Mouse (Mus musculus): ENCODE results near the gene Prickle1. TPM values are rescaled to one million over a fixed set of nuclear protein-coding genes. Genes with fewer than 3 reads are reported as not detected.

Gene Prickle1
- polyA plus RNA-seq (2015; fragmentation: Nextera tagmentation; extraction: Ambion mirVana) = 24.0 and 25.6 TPM in 2 replicates

DNA sequence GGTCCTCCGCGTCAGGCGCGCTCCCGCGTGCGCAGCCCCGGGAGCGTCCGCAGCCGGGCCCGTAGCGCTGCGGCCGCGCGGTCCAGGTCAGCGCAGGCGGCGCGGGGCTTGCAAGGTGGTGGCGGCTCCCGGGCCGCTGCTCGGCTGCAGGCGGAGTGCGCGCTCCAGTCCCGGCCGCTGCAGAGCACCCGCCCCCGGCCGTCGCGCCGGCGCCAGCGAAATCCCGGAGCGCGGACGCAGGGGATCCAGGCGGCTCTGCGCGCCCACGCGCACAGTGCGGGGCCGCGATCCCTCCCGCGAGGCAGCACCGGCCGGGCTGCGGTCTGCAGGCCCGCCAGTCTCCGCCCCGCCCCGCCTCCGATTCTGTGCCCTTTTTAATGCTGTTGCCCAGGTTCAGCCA is at the start of gene Prickle1:
Prickle1 (minus strand) TSS at position 146 of the 400 bp plus-strand sequence.
- Histone ChIP-seq H3K27ac (ENCODE audit: low read length) (peak within 1 kb of the TSS; percentile 83), H3K27me3 (ENCODE audit: control insufficient read depth, insufficient read depth, low read depth, low read length) (no peaks in the 10 kb centered on the region), H3K4me1 (replicated peaks; ENCODE audit: control insufficient read depth, insufficient read depth, low read length) (peaks cover 29% of the 10 kb centered on the region), H3K4me3 (ENCODE audit: low read length) (peak within 1 kb of the TSS; percentile 77), H3K9me3 (ENCODE audit: control insufficient read depth, low read length) (no peaks in the 10 kb centered on the region), H3K36me3 (ENCODE audit: control insufficient read depth, insufficient read depth, low read length) (no peaks in the 10 kb centered on the region), H3K4me2 (ENCODE audit: low read depth, low read length) (peak within 1 kb of the TSS; percentile 94), H3K9ac (ENCODE audit: low read length) (peak within 1 kb of the TSS; percentile 86)
- peak; percentile 88 for ATAC-seq (ENCODE audit: low read depth)
- 0% methylated on average over 46 of the region's 60 CpGs for WGBS

DNA sequence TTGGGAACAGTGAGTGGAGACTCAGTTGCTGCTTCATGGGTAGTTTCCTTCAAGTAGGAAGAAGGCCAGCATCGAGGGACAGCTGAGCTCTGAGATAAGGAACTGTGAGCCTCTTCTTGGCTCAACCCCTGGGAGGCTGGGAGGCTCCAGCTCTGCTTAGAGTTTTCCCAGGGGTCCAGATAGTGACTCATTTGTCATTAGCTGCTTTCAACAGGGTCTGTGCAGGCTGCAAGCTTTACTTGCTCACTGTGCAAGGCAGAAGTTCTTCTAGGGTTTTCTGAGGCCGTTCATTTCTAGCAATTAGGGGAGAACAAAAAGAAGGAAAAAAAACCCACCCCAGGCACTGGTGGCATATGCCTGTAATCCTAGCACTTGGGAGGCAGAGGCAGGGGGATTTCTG is 44.5 kb upstream of the Prickle1 start:
- Histone ChIP-seq H3K9me3 (ENCODE audit: control insufficient read depth, low read length) (no peaks in the 10 kb centered on the region), H3K4me2 (ENCODE audit: low read depth, low read length) (no peak overlapping the region), H3K4me1 (replicated peaks; ENCODE audit: control insufficient read depth, insufficient read depth, low read length) (no peaks in the 10 kb centered on the region), H3K36me3 (ENCODE audit: control insufficient read depth, insufficient read depth, low read length) (no peaks in the 10 kb centered on the region), H3K27ac (ENCODE audit: low read length) (no peak overlapping the region), H3K9ac (ENCODE audit: low read length) (no peak overlapping the region), H3K4me3 (ENCODE audit: low read length) (no peak overlapping the region), H3K27me3 (ENCODE audit: control insufficient read depth, insufficient read depth, low read depth, low read length) (no peaks in the 10 kb centered on the region)
- WGBS = 46% methylated on average over 2 of the region's 2 CpGs
- ATAC-seq (ENCODE audit: low read depth) = no peak

DNA sequence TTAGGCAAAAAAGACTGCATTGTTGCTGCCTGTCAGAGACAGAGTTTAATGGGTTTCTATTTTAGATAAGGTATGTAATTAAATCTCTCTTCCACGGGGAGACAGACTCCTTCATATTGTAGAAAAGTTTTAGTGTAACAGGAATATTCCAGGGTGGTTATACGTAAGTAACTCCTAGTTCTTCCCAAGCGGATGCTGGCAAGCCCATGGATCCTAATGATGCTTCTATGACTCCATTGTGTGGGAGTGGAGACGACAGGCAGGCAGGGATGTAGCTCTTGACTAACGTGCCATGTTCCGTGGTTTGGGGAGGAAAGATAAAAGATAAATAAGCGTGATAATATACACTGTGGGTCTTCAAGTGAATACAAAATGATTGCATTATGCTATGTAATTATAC is 41.3 kb upstream of the Prickle1 start:
- H3K4me3 ChIP-seq (ENCODE audit: low read length) = no peak overlapping the region
- WGBS = 63% methylated on average over 7 of the region's 7 CpGs
- no peak for ATAC-seq (ENCODE audit: low read depth)

DNA sequence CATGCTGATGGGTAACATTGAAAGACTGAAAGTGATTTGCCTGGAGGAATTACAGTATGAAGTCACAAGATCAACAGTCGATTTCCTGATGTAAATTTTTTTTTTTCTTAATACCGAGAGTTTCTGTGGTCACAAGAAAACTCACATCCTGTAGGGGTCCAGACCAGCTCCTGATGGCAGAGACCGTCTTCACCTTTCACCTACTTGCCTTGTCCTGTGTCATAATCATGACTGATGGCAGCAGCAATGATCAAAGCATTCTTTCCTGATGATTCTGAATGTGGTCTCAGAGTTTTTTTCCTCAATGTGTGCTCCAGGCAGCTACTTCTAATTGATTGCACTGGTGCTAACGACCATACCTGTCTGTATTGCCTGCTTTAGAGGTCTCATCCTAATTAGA is 39.9 kb upstream of the Prickle1 start:
- WGBS = 28% methylated on average over 4 of the region's 4 CpGs
- no peak for ATAC-seq (ENCODE audit: low read depth)
- H3K4me3 ChIP-seq (ENCODE audit: low read length) = no peak overlapping the region
- no peaks in the 10 kb centered on the region for H3K36me3 ChIP-seq (ENCODE audit: control insufficient read depth, insufficient read depth, low read length)
- no peak overlapping the region for H3K9ac ChIP-seq (ENCODE audit: low read length)
- H3K4me1 ChIP-seq (replicated peaks; ENCODE audit: control insufficient read depth, insufficient read depth, low read length) = peaks cover under 1% of the 10 kb centered on the region
- no peak overlapping the region for H3K4me2 ChIP-seq (ENCODE audit: low read depth, low read length)
- no peaks in the 10 kb centered on the region for H3K9me3 ChIP-seq (ENCODE audit: control insufficient read depth, low read length)
- no peaks in the 10 kb centered on the region for H3K27me3 ChIP-seq (ENCODE audit: control insufficient read depth, insufficient read depth, low read depth, low read length)
- H3K27ac ChIP-seq (ENCODE audit: low read length) = no peak overlapping the region

More for the DNA sequence above, 41.3 kb upstream of the Prickle1 start:
- no peaks in the 10 kb centered on the region for H3K36me3 ChIP-seq (ENCODE audit: control insufficient read depth, insufficient read depth, low read length)
- H3K27ac ChIP-seq (ENCODE audit: low read length) = no peak overlapping the region
- H3K9ac ChIP-seq (ENCODE audit: low read length) = no peak overlapping the region
- H3K4me1 ChIP-seq (replicated peaks; ENCODE audit: control insufficient read depth, insufficient read depth, low read length) = no peaks in the 10 kb centered on the region
- H3K9me3 ChIP-seq (ENCODE audit: control insufficient read depth, low read length) = no peaks in the 10 kb centered on the region
- H3K4me2 ChIP-seq (ENCODE audit: low read depth, low read length) = no peak overlapping the region
- no peaks in the 10 kb centered on the region for H3K27me3 ChIP-seq (ENCODE audit: control insufficient read depth, insufficient read depth, low read depth, low read length)

DNA sequence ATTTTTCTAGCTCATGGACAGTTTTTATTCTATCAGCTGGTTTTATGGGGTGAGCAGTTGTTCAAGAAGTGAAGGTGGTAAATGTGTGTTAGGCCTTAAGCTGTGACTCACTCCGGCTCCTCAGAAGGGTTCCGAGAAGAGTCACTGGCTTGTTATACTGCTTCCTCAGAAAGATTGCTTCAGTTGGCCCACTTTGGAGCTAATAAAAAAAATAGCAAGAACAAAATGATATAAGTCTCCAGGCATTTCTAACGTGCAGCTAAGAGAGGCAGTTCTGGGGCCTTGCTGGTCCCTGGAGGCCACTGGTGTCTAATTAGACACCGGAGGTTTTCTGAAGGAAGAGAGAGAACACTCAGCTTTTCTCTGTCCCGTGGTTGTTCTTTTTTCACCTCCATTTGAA is 38.8 kb upstream of the Prickle1 start:
- Histone ChIP-seq H3K27me3 (ENCODE audit: control insufficient read depth, insufficient read depth, low read depth, low read length) (no peaks in the 10 kb centered on the region), H3K27ac (ENCODE audit: low read length) (no peak overlapping the region), H3K4me1 (replicated peaks; ENCODE audit: control insufficient read depth, insufficient read depth, low read length) (peaks cover 6% of the 10 kb centered on the region), H3K36me3 (ENCODE audit: control insufficient read depth, insufficient read depth, low read length) (no peaks in the 10 kb centered on the region), H3K4me3 (ENCODE audit: low read length) (no peak overlapping the region), H3K9me3 (ENCODE audit: control insufficient read depth, low read length) (no peaks in the 10 kb centered on the region), H3K4me2 (ENCODE audit: low read depth, low read length) (no peak overlapping the region), H3K9ac (ENCODE audit: low read length) (no peak overlapping the region)
- WGBS = 81% methylated on average over 5 of the region's 5 CpGs
- ATAC-seq (ENCODE audit: low read depth) = no peak

DNA sequence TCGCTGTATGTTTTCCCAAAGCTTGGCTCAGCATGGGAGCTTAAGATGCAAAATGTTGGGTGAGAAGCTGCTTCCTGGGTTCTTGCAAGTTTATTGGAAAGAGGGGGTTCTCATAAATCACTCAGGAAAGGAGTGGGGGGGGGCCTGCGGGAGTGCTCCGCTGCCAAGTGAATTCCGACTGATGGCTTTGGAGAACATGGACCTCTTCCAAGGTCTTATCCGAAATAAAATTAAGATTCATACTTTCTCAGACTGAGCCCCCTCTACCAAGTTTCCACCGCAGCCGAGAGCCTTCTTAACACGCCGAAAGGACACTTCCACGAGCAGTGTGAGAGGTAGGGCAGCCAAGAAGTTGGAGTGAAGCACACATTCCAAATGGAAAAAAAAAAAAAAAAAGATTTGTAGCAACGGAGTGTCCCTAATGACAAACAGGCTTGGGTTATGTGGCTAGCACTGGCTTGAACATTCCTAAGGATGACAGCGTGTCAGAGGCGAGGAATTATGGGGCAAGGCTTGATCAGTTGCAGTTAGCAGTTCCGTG is 34.4 kb upstream of the Prickle1 start:
- peak; percentile 75 for ATAC-seq (ENCODE audit: low read depth)
- Histone ChIP-seq H3K4me1 (replicated peaks; ENCODE audit: control insufficient read depth, insufficient read depth, low read length) (peaks cover 21% of the 10 kb centered on the region), H3K9ac (ENCODE audit: low read length) (no peak overlapping the region), H3K27me3 (ENCODE audit: control insufficient read depth, insufficient read depth, low read depth, low read length) (no peaks in the 10 kb centered on the region), H3K36me3 (ENCODE audit: control insufficient read depth, insufficient read depth, low read length) (no peaks in the 10 kb centered on the region), H3K4me3 (ENCODE audit: low read length) (no peak overlapping the region), H3K4me2 (ENCODE audit: low read depth, low read length) (peak overlapping the region; percentile 35; the same call in 1 of the 2 replicates), H3K9me3 (ENCODE audit: control insufficient read depth, low read length) (no peaks in the 10 kb centered on the region), H3K27ac (ENCODE audit: low read length) (peak overlapping the region; percentile 41)
- WGBS = 54% methylated on average over 14 of the region's 14 CpGs

DNA sequence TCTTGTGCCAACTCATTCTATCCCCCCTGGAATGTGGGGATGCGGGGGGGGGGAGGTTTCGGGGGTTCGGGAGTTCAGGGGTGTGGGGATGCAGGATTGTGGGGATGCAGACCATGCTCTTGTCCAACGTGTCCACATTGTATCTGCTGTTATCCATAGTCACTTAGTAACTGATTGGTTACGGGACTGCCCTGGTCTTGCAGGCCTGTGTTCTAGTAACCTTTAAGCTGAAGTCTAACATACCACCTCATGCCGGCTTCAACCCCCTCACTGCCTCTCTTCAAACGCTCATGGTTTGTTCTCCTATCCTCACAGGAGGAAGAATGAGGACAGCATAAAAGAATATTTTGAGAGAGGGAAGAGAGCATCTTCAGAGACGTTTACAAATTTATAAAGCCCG is 33.5 kb upstream of the Prickle1 start:
- H3K4me1 ChIP-seq (replicated peaks; ENCODE audit: control insufficient read depth, insufficient read depth, low read length) = peaks cover 21% of the 10 kb centered on the region
- H3K4me3 ChIP-seq (ENCODE audit: low read length) = no peak overlapping the region
- H3K9ac ChIP-seq (ENCODE audit: low read length) = no peak overlapping the region
- H3K27ac ChIP-seq (ENCODE audit: low read length) = no peak overlapping the region
- no peaks in the 10 kb centered on the region for H3K9me3 ChIP-seq (ENCODE audit: control insufficient read depth, low read length)
- no peak for ATAC-seq (ENCODE audit: low read depth)
- no peaks in the 10 kb centered on the region for H3K36me3 ChIP-seq (ENCODE audit: control insufficient read depth, insufficient read depth, low read length)
- H3K4me2 ChIP-seq (ENCODE audit: low read depth, low read length) = no peak overlapping the region
- H3K27me3 ChIP-seq (ENCODE audit: control insufficient read depth, insufficient read depth, low read depth, low read length) = no peaks in the 10 kb centered on the region
- WGBS = 81% methylated on average over 9 of the region's 9 CpGs

DNA sequence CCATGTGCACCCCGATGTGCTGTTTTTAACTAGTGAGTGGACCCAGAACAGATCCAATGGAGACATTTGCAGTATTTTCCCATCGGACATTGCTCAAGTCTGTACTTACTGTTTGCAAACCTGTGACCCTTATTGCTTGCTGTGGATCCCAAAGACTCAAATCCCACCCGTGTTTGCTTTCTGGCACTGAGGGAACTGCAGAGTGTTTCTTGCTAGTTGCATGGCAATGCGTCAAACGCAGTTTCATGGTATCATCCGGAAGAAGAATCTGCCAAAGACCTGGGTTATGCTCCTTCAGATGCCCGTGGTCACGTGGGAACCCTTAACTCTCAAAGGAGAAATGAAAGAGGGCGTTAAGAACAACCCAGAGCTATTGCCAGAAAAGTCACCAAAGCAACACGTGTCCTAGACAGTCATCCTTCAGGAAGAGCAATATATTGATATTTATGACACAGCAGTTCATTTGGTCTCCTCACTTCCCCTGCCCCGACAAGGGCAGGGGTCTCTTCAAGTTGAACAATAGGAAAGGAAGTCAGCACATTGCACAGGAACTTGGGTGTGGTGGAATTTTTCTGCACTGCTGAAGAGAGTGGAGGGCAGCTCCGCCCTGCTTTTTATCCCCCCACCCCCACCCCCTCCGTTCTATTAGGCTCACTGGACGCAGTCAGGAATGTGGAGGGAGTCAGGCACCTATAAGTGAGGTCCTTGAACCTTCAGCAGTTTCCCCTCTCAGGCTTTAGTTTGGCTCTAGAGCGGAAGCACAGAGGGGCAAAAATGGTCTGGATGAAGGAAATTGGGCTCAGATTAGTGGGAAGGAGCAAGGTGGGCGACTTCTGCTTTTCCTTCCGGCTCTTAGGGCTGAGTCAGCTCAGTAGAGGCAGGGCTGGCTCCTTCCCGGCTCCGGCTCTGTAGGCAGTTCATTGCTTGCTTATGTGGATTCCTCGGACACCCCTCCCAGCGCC is 32.4 kb upstream of the Prickle1 start:
- H3K9me3 ChIP-seq (ENCODE audit: control insufficient read depth, low read length) = no peaks in the 10 kb centered on the region
- H3K9ac ChIP-seq (ENCODE audit: low read length) = peak overlapping the region; percentile 29; the same call in 1 of the 2 replicates
- no peaks in the 10 kb centered on the region for H3K27me3 ChIP-seq (ENCODE audit: control insufficient read depth, insufficient read depth, low read depth, low read length)
- peak; percentile 81 for ATAC-seq (ENCODE audit: low read depth)
- H3K4me2 ChIP-seq (ENCODE audit: low read depth, low read length) = peak overlapping the region; percentile 41
- no peaks in the 10 kb centered on the region for H3K36me3 ChIP-seq (ENCODE audit: control insufficient read depth, insufficient read depth, low read length)
- peak overlapping the region; percentile 56 for H3K27ac ChIP-seq (ENCODE audit: low read length)
- peak overlapping the region; percentile 21 for H3K4me3 ChIP-seq (ENCODE audit: low read length)
- 51% methylated on average over 21 of the region's 21 CpGs for WGBS
- H3K4me1 ChIP-seq (replicated peaks; ENCODE audit: control insufficient read depth, insufficient read depth, low read length) = peaks cover 21% of the 10 kb centered on the region

DNA sequence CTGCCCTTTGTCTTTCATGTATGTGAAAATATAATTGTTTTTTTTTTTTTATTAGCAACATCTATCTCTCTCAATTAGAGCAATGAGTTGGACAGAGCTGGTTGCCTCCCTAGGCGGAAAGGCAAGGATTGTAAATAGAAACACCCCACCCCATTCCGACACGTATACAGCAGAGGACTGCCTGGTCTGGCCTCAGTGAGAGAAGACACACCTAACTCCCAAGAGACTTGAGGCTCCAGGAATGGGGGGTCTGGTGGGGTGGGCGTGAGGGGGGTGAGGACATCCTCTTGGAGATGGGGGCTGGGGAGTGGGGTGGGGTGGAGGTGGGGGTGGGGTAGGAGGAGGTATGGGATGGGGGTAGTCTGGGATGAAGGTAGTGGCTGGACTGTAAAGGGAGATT is 23.9 kb upstream of the Prickle1 start:
- WGBS = 70% methylated on average over 4 of the region's 4 CpGs
- H3K27me3 ChIP-seq (ENCODE audit: control insufficient read depth, insufficient read depth, low read depth, low read length) = no peaks in the 10 kb centered on the region
- H3K36me3 ChIP-seq (ENCODE audit: control insufficient read depth, insufficient read depth, low read length) = no peaks in the 10 kb centered on the region
- H3K4me1 ChIP-seq (replicated peaks; ENCODE audit: control insufficient read depth, insufficient read depth, low read length) = no peaks in the 10 kb centered on the region; the same call in 1 of the 2 replicates
- no peak overlapping the region for H3K27ac ChIP-seq (ENCODE audit: low read length)
- H3K4me3 ChIP-seq (ENCODE audit: low read length) = no peak overlapping the region
- ATAC-seq (ENCODE audit: low read depth) = no peak
- H3K9ac ChIP-seq (ENCODE audit: low read length) = no peak overlapping the region
- 0 out of 2 replicates have a peak, but pooled peaks cover 5% of the 10 kb centered on the region for H3K9me3 ChIP-seq (ENCODE audit: control insufficient read depth, low read length)
- no peak overlapping the region for H3K4me2 ChIP-seq (ENCODE audit: low read depth, low read length)
